Mouse (Mus musculus) forebrain, embryonic 12.5 days (tissue): Measurements from ENCODE around the gene Tmem74b. TPM values are rescaled to one million over a fixed set of nuclear protein-coding genes. Genes with fewer than 3 reads are reported as not detected.
A peak's percentile ranks its signal among the peaks of the same experiment; 100 is the strongest.

Source experiments
- ATAC-seq: fragments of 200-750 bp; cut with Nextera tagmentation; 2 replicates; pipeline ENCODE4 v1.8.0; 2017; ENCODE audit warnings: moderate TSS enrichment; ENCODE audit not compliant: low FRiP score
- H3K27ac ChIP-seq: fragments of 300-500 bp; sonication (generic); 2 replicates; pipeline ENCODE4 v1.5.1; 2016; ENCODE audit warnings: mild to moderate bottlenecking
- H3K27me3 ChIP-seq: fragments of 300-500 bp; sonication (generic); 2 replicates; pipeline ENCODE4 v1.6.1; 2016; ENCODE audit warnings: mild to moderate bottlenecking
- H3K36me3 ChIP-seq: fragments of 300-500 bp; sonication (generic); replicated peaks from 2 replicates; pipeline ENCODE4 v1.6.1; 2016; ENCODE audit warnings: mild to moderate bottlenecking
- H3K4me1 ChIP-seq: fragments of 300-500 bp; sonication (generic); 2 replicates; pipeline ENCODE4 v1.6.1; 2016
- H3K4me2 ChIP-seq: fragments of 300-500 bp; sonication (generic); 2 replicates; pipeline ENCODE4 v1.6.1; 2016; ENCODE audit warnings: mild to moderate bottlenecking, moderate library complexity
- H3K4me3 ChIP-seq: fragments of 300-500 bp; sonication (generic); replicated peaks from 2 replicates; pipeline ENCODE4 v1.5.1; 2016; ENCODE audit warnings: mild to moderate bottlenecking
- H3K9ac ChIP-seq: fragments of 300-500 bp; sonication (generic); 2 replicates; pipeline ENCODE4 v1.6.1; 2016; ENCODE audit warnings: mild to moderate bottlenecking
- H3K9me3 ChIP-seq: fragments of 300-500 bp; sonication (generic); 2 replicates; pipeline ENCODE4 v1.6.1; 2016
- WGBS: fragments of 180-500 bp; shearing (Covaris S2); methylation state at CpG from one replicate; pipeline ENCODE4 v1.1.7; 2016; 5-methylcytosine and 5-hydroxymethylcytosine counted together
- polyA plus RNA-seq: library from polyadenylated mRNA; unstranded; fragments of >200 nt; fragmentation: Nextera tagmentation; extraction: Ambion mirVana; gene quantifications from 2 replicates; pipeline ENCODE4 v1.2.1, GENCODE M21; 2016

Gene Tmem74b
- polyA plus RNA-seq, 1 experiment from 2014 or later, result 11.3 TPM

GRCm38 (mm10) chr2:151715526-151715925, 13.7 kb downstream of the Tmem74b start:
- Histone ChIP-seq H3K27ac (no peak overlapping the region), H3K4me1 (no peaks in the 10 kb centered on the region), H3K4me2 (no peak overlapping the region), H3K4me3 (no peak overlapping the region), H3K9ac (no peak overlapping the region), H3K27me3 (no peaks in the 10 kb centered on the region), H3K9me3 (no peaks in the 10 kb centered on the region), H3K36me3 (peaks cover 42% of the 10 kb centered on the region)
- WGBS, result 93% methylated on average over 4 of the region's 4 CpGs
- ATAC-seq, result no peak

DNA sequence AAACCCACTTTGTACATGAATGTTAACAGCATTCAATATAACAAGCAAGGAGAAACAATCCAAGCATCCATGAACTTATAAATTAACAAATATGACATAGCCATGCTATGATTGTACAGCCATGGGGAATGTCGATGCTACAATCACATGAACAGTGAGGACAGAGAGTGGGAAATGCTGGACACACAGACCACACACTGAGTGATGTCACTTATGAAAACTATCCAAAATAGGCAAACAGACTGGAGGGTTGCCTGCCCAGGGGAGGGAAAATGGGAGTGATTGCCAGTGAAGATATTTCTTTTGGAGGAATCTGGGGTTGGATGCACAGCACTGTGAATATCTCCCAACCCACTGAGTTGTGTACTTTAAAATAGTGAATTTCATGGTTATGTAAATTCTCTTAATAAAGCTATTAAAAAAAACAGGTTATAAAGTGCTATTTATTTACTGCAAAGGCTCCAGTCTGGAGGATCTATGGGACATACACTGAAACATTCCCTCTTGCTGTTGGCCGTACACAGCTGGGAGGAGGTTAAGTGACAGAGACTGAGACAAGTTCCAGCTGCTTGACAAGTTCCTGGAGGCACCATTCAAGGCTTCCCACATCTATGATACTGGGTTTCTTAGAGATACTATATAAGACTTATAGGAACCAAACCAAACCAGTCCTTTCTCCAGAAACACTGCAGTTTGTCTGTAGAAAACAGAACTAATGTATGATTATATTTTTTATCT, 14.7 kb downstream of the Tmem74b start:
- peaks cover 51% of the 10 kb centered on the region for H3K36me3 ChIP-seq

DNA sequence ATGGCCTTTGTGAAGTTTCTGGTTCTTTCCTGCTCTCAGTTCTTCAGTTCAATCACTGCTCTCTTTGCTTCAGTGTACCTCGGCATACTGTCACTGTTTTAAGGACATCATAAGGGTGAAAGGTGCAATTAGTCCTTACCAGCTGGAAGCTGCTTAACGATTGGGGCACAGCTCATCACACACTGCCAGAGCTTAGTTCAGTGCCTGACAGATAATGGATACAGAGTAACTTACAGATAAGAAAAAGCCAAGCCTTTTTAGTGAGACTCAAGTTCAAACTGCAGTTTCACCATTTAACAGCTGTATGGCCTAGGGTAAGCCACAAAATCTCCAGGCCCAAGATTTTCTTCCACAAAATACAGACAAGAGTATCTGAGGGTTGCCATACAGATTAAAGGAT, 22.3 kb downstream of the Tmem74b start:
- Histone ChIP-seq H3K4me2 (no peak overlapping the region), H3K27ac (no peak overlapping the region), H3K27me3 (no peaks in the 10 kb centered on the region), H3K36me3 (peaks cover 80% of the 10 kb centered on the region), H3K9me3 (no peaks in the 10 kb centered on the region; the same call in 1 of the 2 replicates), H3K4me1 (no peaks in the 10 kb centered on the region), H3K9ac (no peak overlapping the region), H3K4me3 (no peak overlapping the region)
- 86% methylated on average over 2 of the region's 2 CpGs for WGBS
- no peak for ATAC-seq

More for the DNA sequence above, 14.7 kb downstream of the Tmem74b start:
- Histone ChIP-seq H3K4me3 (no peak overlapping the region), H3K4me1 (no peaks in the 10 kb centered on the region), H3K4me2 (no peak overlapping the region), H3K9me3 (no peaks in the 10 kb centered on the region), H3K27me3 (no peaks in the 10 kb centered on the region), H3K9ac (no peak overlapping the region), H3K27ac (no peak overlapping the region)
- no peak for ATAC-seq
- WGBS, result 88% methylated on average over 2 of the region's 2 CpGs

GRCm38 (mm10) chr2:151733151-151733865, 31.5 kb downstream of the Tmem74b start:
- no peaks in the 10 kb centered on the region for H3K27me3 ChIP-seq
- no peaks in the 10 kb centered on the region for H3K9me3 ChIP-seq
- H3K4me3 ChIP-seq, result no peak overlapping the region
- H3K4me2 ChIP-seq, result no peak overlapping the region
- 87% methylated on average over 8 of the region's 8 CpGs for WGBS
- ATAC-seq, result no peak
- H3K36me3 ChIP-seq, result peaks cover 47% of the 10 kb centered on the region
- H3K4me1 ChIP-seq, result no peaks in the 10 kb centered on the region
- no peak overlapping the region for H3K9ac ChIP-seq
- H3K27ac ChIP-seq, result no peak overlapping the region

- 92% methylated on average over 6 of the region's 6 CpGs for whole genome bisulfite sequencing
- Histone ChIP-seq H3K27me3 (no peaks in the 10 kb centered on the region), H3K4me3 (no peak overlapping the region), H3K36me3 (peaks cover 26% of the 10 kb centered on the region), H3K4me1 (peaks cover 15% of the 10 kb centered on the region), H3K9me3 (no peaks in the 10 kb centered on the region), H3K9ac (no peak overlapping the region), H3K27ac (no peak overlapping the region), H3K4me2 (no peak overlapping the region)
- no peak for ATAC-seq
These were observed 33.6 kb downstream of the Tmem74b start for GRCm38 (mm10) chr2:151735422-151735821.

DNA sequence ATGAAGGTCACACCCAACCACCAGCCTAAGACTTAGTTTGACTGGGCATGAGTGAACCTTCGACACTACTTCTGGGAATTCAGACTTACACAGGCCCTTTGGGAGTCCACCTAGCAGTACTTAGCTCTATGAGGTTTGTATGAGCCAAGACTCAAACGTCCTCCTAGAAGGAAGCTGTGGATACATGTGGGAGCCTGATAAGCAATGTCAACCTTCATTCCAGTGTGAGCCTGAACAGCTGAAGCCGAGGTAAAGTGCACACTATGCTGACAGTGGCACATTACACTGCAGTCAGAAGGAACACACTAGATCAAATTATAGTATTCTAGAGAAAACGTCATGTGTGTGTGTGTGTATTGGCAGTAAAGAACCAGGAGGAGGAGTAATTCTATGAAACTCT, 36.7 kb downstream of the Tmem74b start:
- ATAC-seq, result no peak
- H3K4me2 ChIP-seq, result no peak overlapping the region

GRCm38 (mm10) chr2:151739081-151739480, 37.3 kb downstream of the Tmem74b start:
- no peaks in the 10 kb centered on the region for H3K9me3 ChIP-seq
- WGBS, result 89% methylated on average over 3 of the region's 3 CpGs
- H3K4me2 ChIP-seq, result 0 out of 2 replicates have a peak overlapping the region, but pooled peaks have one; percentile 85
- H3K27me3 ChIP-seq, result 0 out of 2 replicates have a peak, but pooled peaks cover 12% of the 10 kb centered on the region
- peaks cover 22% of the 10 kb centered on the region for H3K4me1 ChIP-seq
- no peak overlapping the region for H3K4me3 ChIP-seq
- ATAC-seq, result no peak
- H3K36me3 ChIP-seq, result peaks cover 14% of the 10 kb centered on the region
- no peak overlapping the region for H3K9ac ChIP-seq
- no peak overlapping the region for H3K27ac ChIP-seq

More for the DNA sequence above, 36.7 kb downstream of the Tmem74b start:
- Histone ChIP-seq H3K4me3 (no peak overlapping the region), H3K36me3 (peaks cover 20% of the 10 kb centered on the region), H3K4me1 (peaks cover 22% of the 10 kb centered on the region), H3K9me3 (no peaks in the 10 kb centered on the region), H3K9ac (no peak overlapping the region), H3K27me3 (0 out of 2 replicates have a peak, but pooled peaks cover 6% of the 10 kb centered on the region), H3K27ac (no peak overlapping the region)
- 88% methylated on average over 4 of the region's 4 CpGs for WGBS

GRCm38 (mm10) chr2:151739505-151739904, 37.7 kb downstream of the Tmem74b start:
- Histone ChIP-seq H3K36me3 (peaks cover 9% of the 10 kb centered on the region; the same call in 1 of the 2 replicates), H3K4me3 (0 out of 2 replicates have a peak overlapping the region, but pooled peaks have one; percentile 88), H3K9me3 (no peaks in the 10 kb centered on the region), H3K27ac (no peak overlapping the region), H3K27me3 (0 out of 2 replicates have a peak, but pooled peaks cover 12% of the 10 kb centered on the region), H3K4me1 (peaks cover 22% of the 10 kb centered on the region), H3K4me2 (peak overlapping the region; percentile 85), H3K9ac (peak overlapping the region; percentile 90; the same call in 1 of the 2 replicates)
- no peak for ATAC-seq
- 88% methylated on average over 7 of the region's 7 CpGs for WGBS

DNA sequence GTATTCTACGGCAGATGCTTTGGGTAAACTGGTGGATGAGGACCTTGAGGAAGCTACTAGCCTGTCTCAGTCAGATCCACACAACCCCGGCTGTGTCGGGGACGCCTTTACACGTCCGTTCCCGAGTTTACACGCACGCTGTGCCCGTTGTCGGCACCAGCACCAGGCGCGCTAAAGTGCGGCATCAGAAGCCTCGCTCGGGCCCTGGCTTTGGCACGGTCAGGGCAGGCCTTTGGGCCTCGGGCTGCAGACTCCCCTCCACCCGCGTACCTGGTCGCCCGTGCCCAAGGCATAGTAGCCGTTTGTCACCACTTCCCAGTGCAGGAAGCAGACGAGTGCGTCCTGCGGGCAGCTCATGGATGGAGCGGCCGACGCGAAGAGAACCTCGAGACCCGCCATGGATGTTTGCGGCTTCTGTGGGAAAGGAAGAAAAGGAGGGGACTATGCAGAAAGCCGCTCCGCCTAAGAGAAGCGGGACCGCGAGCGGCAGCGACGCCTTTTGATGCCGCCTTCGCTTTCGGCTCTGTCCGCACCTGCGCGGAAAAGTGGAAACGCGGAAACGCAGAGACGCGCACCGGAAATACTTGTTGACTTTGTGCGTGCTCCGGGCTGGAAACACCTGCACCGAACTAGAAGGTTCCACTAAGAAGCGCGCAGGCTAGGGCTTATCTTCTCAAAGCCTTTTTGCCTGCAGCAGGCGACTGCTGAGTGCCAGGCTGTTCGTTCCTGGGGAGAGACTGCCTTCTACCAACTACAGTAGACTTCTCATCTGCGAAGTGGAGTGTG, 39.1 kb downstream of the Tmem74b start:
- peak overlapping the region; percentile 88 for H3K4me3 ChIP-seq
- peak overlapping the region; percentile 85 for H3K4me2 ChIP-seq
- peak overlapping the region; percentile 90 for H3K9ac ChIP-seq
- ATAC-seq, result peak; percentile 90
- H3K27ac ChIP-seq, result peak overlapping the region; percentile 81
- no peaks in the 10 kb centered on the region for H3K36me3 ChIP-seq
- peaks cover 22% of the 10 kb centered on the region for H3K4me1 ChIP-seq
- H3K9me3 ChIP-seq, result no peaks in the 10 kb centered on the region
- H3K27me3 ChIP-seq, result 0 out of 2 replicates have a peak, but pooled peaks cover 12% of the 10 kb centered on the region
- under 1% methylated on average over 61 of the region's 61 CpGs for WGBS

- no peak overlapping the region for H3K9ac ChIP-seq
- H3K27me3 ChIP-seq, result peaks cover 12% of the 10 kb centered on the region; the same call in 1 of the 2 replicates
- H3K27ac ChIP-seq, result no peak overlapping the region
- H3K9me3 ChIP-seq, result no peaks in the 10 kb centered on the region
- H3K4me2 ChIP-seq, result no peak overlapping the region
- no peak for ATAC-seq
- H3K4me3 ChIP-seq, result no peak overlapping the region
- H3K4me1 ChIP-seq, result peaks cover 22% of the 10 kb centered on the region
- H3K36me3 ChIP-seq, result no peaks in the 10 kb centered on the region
- 91% methylated on average over 1 of the region's 1 CpGs for WGBS
These were observed 40.3 kb downstream of the Tmem74b start for GRCm38 (mm10) chr2:151742084-151742483.

DNA sequence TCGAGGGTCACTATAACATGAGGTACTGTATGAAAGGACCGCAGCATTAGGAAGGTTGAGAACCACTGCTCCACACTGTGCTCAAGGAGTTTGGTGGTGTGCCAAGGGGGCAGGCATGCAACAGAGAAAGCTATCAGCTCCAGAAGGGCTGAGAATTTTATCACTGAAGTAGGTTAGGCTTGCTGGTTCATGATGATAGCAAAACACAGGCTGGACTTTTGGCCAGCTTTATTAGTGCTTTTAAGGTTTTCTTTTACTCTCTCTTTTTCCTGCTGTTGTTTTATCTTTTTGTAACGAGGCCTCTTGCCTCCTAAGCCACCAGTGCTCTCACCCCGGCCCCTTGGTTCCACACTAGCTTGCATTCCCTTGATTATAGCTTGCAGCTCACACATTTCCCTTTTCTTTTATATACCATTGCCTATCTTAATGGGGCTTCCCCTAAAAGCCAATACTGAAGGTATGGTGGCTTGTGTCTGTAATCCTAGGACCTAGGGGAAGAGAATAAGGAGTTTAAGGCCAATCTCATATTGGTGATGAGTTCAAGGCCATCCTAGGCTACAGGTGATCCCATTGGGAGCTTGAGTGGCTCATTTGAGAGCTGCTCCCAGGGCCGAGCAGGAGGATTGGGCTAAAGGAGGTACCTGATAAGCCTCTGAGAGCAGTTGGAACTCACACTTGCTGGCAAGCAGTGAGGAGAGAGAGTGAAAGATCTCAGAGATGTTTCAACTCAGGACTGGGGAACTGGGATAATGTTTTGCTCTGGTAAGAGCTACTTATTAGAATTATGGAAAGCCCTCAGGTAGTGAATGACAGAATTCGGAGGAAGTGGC, 41.3 kb downstream of the Tmem74b start:
- no peak overlapping the region for H3K4me2 ChIP-seq
- no peak overlapping the region for H3K27ac ChIP-seq
- H3K36me3 ChIP-seq, result no peaks in the 10 kb centered on the region
- H3K4me1 ChIP-seq, result peaks cover 22% of the 10 kb centered on the region
- H3K27me3 ChIP-seq, result peaks cover 20% of the 10 kb centered on the region
- WGBS, result 68% methylated on average over 6 of the region's 6 CpGs
- H3K9me3 ChIP-seq, result no peaks in the 10 kb centered on the region
- no peak overlapping the region for H3K9ac ChIP-seq
- H3K4me3 ChIP-seq, result no peak overlapping the region
- ATAC-seq, result no peak
